Mouse (Mus musculus) small intestine, adult 2 months (tissue): ENCODE data around the gene Supt3.

Experiments used
- CTCF ChIP-seq: fragments of 200-500 bp; IDR thresholded peaks from 2 replicates; pipeline ENCODE4 v1.5.1; 2012; ENCODE audit warnings: low read depth, mild to moderate bottlenecking, control low read depth, inconsistent platforms, low read length, moderate library complexity, mixed read lengths; ENCODE audit not compliant: insufficient replicate concordance, insufficient read length; ENCODE audit errors: extremely low read depth
- POLR2A ChIP-seq: fragments of 200-500 bp; IDR thresholded peaks from 2 replicates; pipeline ENCODE4 v1.6.1; 2012; ENCODE audit warnings: low read depth, mild to moderate bottlenecking, control low read depth, inconsistent platforms, low read length, moderate library complexity

DNA sequence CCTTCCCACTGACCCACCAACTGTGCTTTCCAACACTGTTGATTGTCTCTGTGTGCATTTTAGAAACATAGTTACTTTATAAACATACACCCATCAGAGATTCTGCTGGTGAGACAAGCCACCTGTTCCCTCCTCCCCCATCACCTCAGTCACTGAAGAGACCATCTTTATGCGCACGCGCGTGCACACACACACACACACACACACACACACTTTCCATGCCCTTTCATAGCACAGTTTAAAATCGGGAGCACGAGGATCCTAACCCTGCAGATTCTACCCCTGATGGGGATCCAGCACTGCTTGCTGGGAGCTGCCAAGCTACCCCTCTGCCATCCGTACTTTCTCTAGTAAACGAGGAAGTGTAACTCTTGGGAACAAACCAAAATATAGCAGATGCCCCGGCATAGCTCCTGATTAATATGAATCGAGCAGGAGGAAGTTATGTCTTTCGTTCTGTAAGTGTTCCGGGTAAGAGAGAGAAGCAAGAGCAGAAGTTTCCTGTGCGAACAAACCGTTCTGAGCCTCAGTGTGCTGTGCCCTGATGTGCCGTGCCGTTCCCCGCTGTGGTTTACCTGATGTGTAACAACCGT, 342.8 kb downstream of the Supt3 start:
- TF ChIP-seq CTCF = no peak
- no peak for TF ChIP-seq POLR2A
